ENCODE assay signal across 8 mouse cellular contexts in the genomic region with DNA sequence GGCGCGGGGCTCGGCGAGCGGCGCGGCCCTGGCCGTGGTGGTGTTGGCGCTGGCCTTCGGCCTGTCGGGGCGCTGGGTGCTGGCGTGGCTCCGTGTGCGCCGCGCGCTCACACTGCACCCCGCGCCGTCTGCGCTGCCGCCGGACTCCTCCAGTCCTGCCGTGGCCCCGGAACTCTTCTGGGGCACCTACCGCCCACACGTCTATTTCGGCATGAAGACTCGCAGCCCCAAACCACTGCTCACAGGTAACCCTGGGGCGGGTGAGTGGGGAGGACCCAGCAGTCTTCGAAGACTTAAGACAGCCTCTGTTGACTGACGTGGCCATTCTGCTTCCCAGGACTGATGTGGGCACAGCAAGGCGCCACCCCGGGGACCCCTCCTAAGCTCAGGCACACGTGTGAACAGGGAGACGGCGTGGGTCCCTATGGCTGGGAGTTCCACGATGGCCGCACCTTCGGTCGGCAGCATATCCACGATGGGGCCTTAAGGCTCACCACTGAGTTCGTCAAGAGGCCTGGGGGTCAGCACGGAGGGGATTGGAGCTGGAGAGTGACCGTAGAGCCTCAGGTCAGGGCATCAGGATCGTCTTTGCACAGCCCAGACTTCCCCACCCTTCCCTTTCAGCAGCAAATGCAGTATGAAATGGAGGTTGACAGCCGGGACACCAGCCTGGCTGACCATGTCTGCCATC. TPM values are rescaled to one million over a fixed set of nuclear protein-coding genes. Genes with fewer than 3 reads are reported as not detected.
DNase-seq lines count a peak whose midpoint lies in the region; ATAC-seq and TF ChIP-seq lines count a peak whose summit lies in the region.

No protein-coding gene starts in this region.

- peak overlapping the region; percentile 87 for H3K4me3 ChIP-seq in gastrocnemius, adult 2 months
- peak overlapping the region; percentile 60 for H3K4me3 ChIP-seq in embryonic facial prominence, embryonic 14.5 days (ENCODE audit: low read depth, low read length)
- H3K4me3 ChIP-seq in intestine, embryonic 15.5 days (replicated peaks) = peak overlapping the region; percentile 95

- peaks cover 19% of the 10 kb centered on the region for H3K4me1 ChIP-seq in embryonic facial prominence, embryonic 14.5 days (ENCODE audit: control insufficient read depth, insufficient read depth, low read length)
- H3K4me1 ChIP-seq in intestine, embryonic 15.5 days (replicated peaks) = peaks cover 33% of the 10 kb centered on the region

- H3K9ac ChIP-seq in embryonic facial prominence, embryonic 14.5 days (ENCODE audit: low read depth, low read length) = peak overlapping the region; percentile 85
- H3K9ac ChIP-seq in intestine, embryonic 15.5 days = peak overlapping the region; percentile 95

- H3K36me3 ChIP-seq in embryonic facial prominence, embryonic 14.5 days (ENCODE audit: control insufficient read depth, insufficient read depth, low read length) = peaks cover 30% of the 10 kb centered on the region
- H3K36me3 ChIP-seq in intestine, embryonic 15.5 days = peaks cover 22% of the 10 kb centered on the region

- DNase-seq in gastrocnemius, adult 2 months = no peak
- no peak for DNase-seq in gastrocnemius, postnatal 10 days
- peak; percentile 35 for DNase-seq in 416B (ENCODE audit: low read depth)
- DNase-seq in embryonic facial prominence, embryonic 14.5 days (ENCODE audit: low spot score) = no peak
- peak; percentile 65 for DNase-seq in naive thymus-derived CD4-positive, alpha-beta T cell, adult 2 months (ENCODE audit: low read depth)
- no peak for DNase-seq in left cerebral cortex, postnatal 4 days
- DNase-seq in right cerebral cortex, postnatal 36 days (ENCODE audit: low spot score in 2 of 2) = no peak

- H3K27ac ChIP-seq in gastrocnemius, adult 2 months = peak overlapping the region; percentile 94
- peak overlapping the region; percentile 77 for H3K27ac ChIP-seq in embryonic facial prominence, embryonic 14.5 days (replicated peaks; ENCODE audit: low read depth, low read length)
- peak overlapping the region; percentile 80 for H3K27ac ChIP-seq in intestine, embryonic 15.5 days

- intact Hi-C loops in gastrocnemius, adult 2 months (cut with DNase I) = no loop called here
- intact Hi-C loops in left cerebral cortex, postnatal 4 days (cut with DNase I) = loop anchor here (5.0 kb wide), 1 partner anchor 41 kb away; the partner anchor contains the start of genes 1700003E16Rik and Wdr54

- H3K9me3 ChIP-seq in embryonic facial prominence, embryonic 14.5 days (ENCODE audit: control insufficient read depth, low read length) = no peaks in the 10 kb centered on the region
- H3K9me3 ChIP-seq in intestine, embryonic 15.5 days = no peaks in the 10 kb centered on the region

- WGBS in embryonic facial prominence, embryonic 14.5 days = 1% methylated on average over 19 of the region's 48 CpGs
- WGBS in intestine, embryonic 15.5 days = under 1% methylated on average over 47 of the region's 48 CpGs

- ATAC-seq in embryonic facial prominence, embryonic 14.5 days (ENCODE audit: low read depth) = peak; percentile 66
- ATAC-seq in intestine, embryonic 15.5 days = peak; percentile 77

- no peaks in the 10 kb centered on the region for H3K27me3 ChIP-seq in embryonic facial prominence, embryonic 14.5 days (replicated peaks; ENCODE audit: control insufficient read depth, insufficient read depth, low read length)
- no peaks in the 10 kb centered on the region for H3K27me3 ChIP-seq in intestine, embryonic 15.5 days (replicated peaks)

- peak overlapping the region; percentile 74 for H3K4me2 ChIP-seq in embryonic facial prominence, embryonic 14.5 days (ENCODE audit: low read depth, low read length)
- peak overlapping the region; percentile 89 for H3K4me2 ChIP-seq in intestine, embryonic 15.5 days (replicated peaks)

- no peak for TF ChIP-seq CTCF in gastrocnemius, adult 2 months (IDR thresholded peaks at IDR 0.05)

RNA-seq across cellular contexts. Expression of gene Mogs, which starts 0.5 kb away (rescaled TPM):
- 1 to 10 TPM; 4.7 to 6.6 TPM for total RNA-seq in gastrocnemius, adult 2 months (2021)
- 10 to 100 TPM; 11.0 to 15.7 TPM for total RNA-seq in gastrocnemius, postnatal 10 days (2021)
- 48.7 and 49.3 TPM in 2 replicates for polyA plus RNA-seq in embryonic facial prominence, embryonic 14.5 days (2014; fragmentation: Nextera tagmentation; extraction: Ambion mirVana)
- 56.3 and 63.0 TPM in 2 replicates for polyA plus RNA-seq in intestine, embryonic 15.5 days (2015; fragmentation: Nextera tagmentation; extraction: Ambion mirVana)
- total RNA-seq in left cerebral cortex, postnatal 4 days (2021) = 10 to 100 TPM; 27.2 to 33.2 TPM

RNA-seq across cellular contexts. Expression of gene Wbp1, which starts 5.5 kb away (rescaled TPM):
- total RNA-seq in gastrocnemius, adult 2 months (2021) = 10 to 100 TPM; 43.3 to 45.6 TPM
- total RNA-seq in gastrocnemius, postnatal 10 days (2021) = 10 to 100 TPM; 48.0 to 52.3 TPM
- polyA plus RNA-seq in embryonic facial prominence, embryonic 14.5 days (2014; fragmentation: Nextera tagmentation; extraction: Ambion mirVana) = 61.8 and 82.1 TPM in 2 replicates
- 79.6 and 89.1 TPM in 2 replicates for polyA plus RNA-seq in intestine, embryonic 15.5 days (2015; fragmentation: Nextera tagmentation; extraction: Ambion mirVana)
- total RNA-seq in left cerebral cortex, postnatal 4 days (2021) = 10 to 100 TPM; 60.3 to 68.7 TPM

RNA-seq across cellular contexts. Expression of gene Mrpl53, which starts 7.0 kb away (rescaled TPM):
- 100 to 1,000 TPM in 1 of 2 experiments, 10 to 100 TPM in 1; 94.7 to 121 TPM for total RNA-seq in gastrocnemius, adult 2 months (2021)
- 100 to 1,000 TPM; 101 to 114 TPM for total RNA-seq in gastrocnemius, postnatal 10 days (2021)
- 136 and 145 TPM in 2 replicates for polyA plus RNA-seq in embryonic facial prominence, embryonic 14.5 days (2014; fragmentation: Nextera tagmentation; extraction: Ambion mirVana)
- polyA plus RNA-seq in intestine, embryonic 15.5 days (2015; fragmentation: Nextera tagmentation; extraction: Ambion mirVana) = 123 and 135 TPM in 2 replicates
- total RNA-seq in left cerebral cortex, postnatal 4 days (2021) = 10 to 100 TPM; 58.4 to 60.7 TPM

RNA-seq across cellular contexts. Expression of gene Ino80b, which starts 9.4 kb away (rescaled TPM):
- total RNA-seq in gastrocnemius, adult 2 months (2021) = 10 to 100 TPM; 13.7 to 16.3 TPM
- 10 to 100 TPM; 13.1 to 15.2 TPM for total RNA-seq in gastrocnemius, postnatal 10 days (2021)
- 13.6 and 14.1 TPM in 2 replicates for polyA plus RNA-seq in embryonic facial prominence, embryonic 14.5 days (2014; fragmentation: Nextera tagmentation; extraction: Ambion mirVana)
- polyA plus RNA-seq in intestine, embryonic 15.5 days (2015; fragmentation: Nextera tagmentation; extraction: Ambion mirVana) = 9.0 and 9.4 TPM in 2 replicates
- total RNA-seq in left cerebral cortex, postnatal 4 days (2021) = 10 to 100 TPM; 24.9 to 26.4 TPM

RNA-seq across cellular contexts. Expression of gene Gm42688, which starts 14.4 kb away (rescaled TPM):
- 1 to 10 TPM; 1.0 to 1.2 TPM for total RNA-seq in gastrocnemius, adult 2 months (2021)
- total RNA-seq in gastrocnemius, postnatal 10 days (2021) = 1 to 10 TPM; 1.4 to 2.3 TPM
- 2.1 TPM in 2 replicates for polyA plus RNA-seq in embryonic facial prominence, embryonic 14.5 days (2014; fragmentation: Nextera tagmentation; extraction: Ambion mirVana)
- polyA plus RNA-seq in intestine, embryonic 15.5 days (2015; fragmentation: Nextera tagmentation; extraction: Ambion mirVana) = 2.3 and 2.4 TPM in 2 replicates
- 10 to 100 TPM in 1 of 2 experiments, 1 to 10 TPM in 1; 9.7 to 11.3 TPM for total RNA-seq in left cerebral cortex, postnatal 4 days (2021)

Comparison
In these comparisons a context has a peak if more than half of its experiments do, and no peak if none do; other contexts are left out.
1. DNase-seq: peak in 416B (single experiment) and naive thymus-derived CD4-positive, alpha-beta T cell, adult 2 months (single experiment); none in gastrocnemius, adult 2 months (single experiment), gastrocnemius, postnatal 10 days (single experiment), embryonic facial prominence, embryonic 14.5 days (single experiment), left cerebral cortex, postnatal 4 days (single experiment) and right cerebral cortex, postnatal 36 days (0 of 2).
2. Peak in every context shown above with its lines, with median percentiles within 50 percentile points of each other: H3K27ac ChIP-seq and H3K4me3 ChIP-seq.